Mouse (Mus musculus) left cerebral cortex, adult 9 months (tissue): Measurements from ENCODE around the gene Lurap1l.

Experiments used
- DNase-seq, 2 experiments: peaks; one replicate each; pipeline ENCODE4 v3.0.0; 2022; ENCODE audit warnings: low spot score in 2 of 2

The Lurap1l gene

GRCm38 (mm10) chr4:80910481-80910870 lies at the start of gene Lurap1l:
Lurap1l (plus strand) TSS chr4:80910646.
- peak in 1 of 2 experiments; percentile 46 for DNase-seq

- no peak for DNase-seq
Measured at GRCm38 (mm10) chr4:80862962-80863361, 47.5 kb upstream of the Lurap1l start.

GRCm38 (mm10) chr4:80863906-80864305 lies 46.5 kb upstream of the Lurap1l start:
- no peak for DNase-seq

- peak; percentile 33 to 82 for DNase-seq
Measured at GRCm38 (mm10) chr4:80864511-80864922, 45.9 kb upstream of the Lurap1l start.

GRCm38 (mm10) chr4:80866065-80866464 lies 44.4 kb upstream of the Lurap1l start:
- DNase-seq, result peak in 1 of 2 experiments; percentile 17

- DNase-seq, result no peak
Measured at GRCm38 (mm10) chr4:80869598-80869997, 40.8 kb upstream of the Lurap1l start.

GRCm38 (mm10) chr4:80872847-80873644 lies 37.4 kb upstream of the Lurap1l start:
- DNase-seq, result peak in 1 of 2 experiments; percentile 6

- no peak for DNase-seq
Measured at GRCm38 (mm10) chr4:80874121-80874859, 36.2 kb upstream of the Lurap1l start.

GRCm38 (mm10) chr4:80875055-80875454 lies 35.4 kb upstream of the Lurap1l start:
- no peak for DNase-seq

GRCm38 (mm10) chr4:80881996-80882599 lies 28.3 kb upstream of the Lurap1l start:
- no peak for DNase-seq

GRCm38 (mm10) chr4:80886631-80887030 lies 23.8 kb upstream of the Lurap1l start:
- DNase-seq, result no peak

GRCm38 (mm10) chr4:80891004-80891403 lies 19.4 kb upstream of the Lurap1l start:
- DNase-seq, result no peak

- DNase-seq, result no peak
Measured at GRCm38 (mm10) chr4:80895278-80895894, 15.1 kb upstream of the Lurap1l start.

GRCm38 (mm10) chr4:80906726-80907125 lies 3.7 kb upstream of the Lurap1l start:
- no peak for DNase-seq

GRCm38 (mm10) chr4:80907973-80908372 lies 2.5 kb upstream of the Lurap1l start:
- no peak for DNase-seq

- DNase-seq, result no peak
Measured at GRCm38 (mm10) chr4:80908902-80909301, 1.5 kb upstream of the Lurap1l start.

GRCm38 (mm10) chr4:80910871-80911701 lies 640 bp downstream of the Lurap1l start:
- DNase-seq, result peak in 1 of 2 experiments; percentile 42

- peak in 1 of 2 experiments; percentile 76 for DNase-seq
Measured at GRCm38 (mm10) chr4:80911706-80912540, 1.5 kb downstream of the Lurap1l start.

- no peak for DNase-seq
Measured at GRCm38 (mm10) chr4:80915211-80915610, 4.8 kb downstream of the Lurap1l start.

GRCm38 (mm10) chr4:80916695-80917094 lies 6.2 kb downstream of the Lurap1l start:
- no peak for DNase-seq
